Mouse (Mus musculus): ENCODE data around the gene Zfand3. TPM values are rescaled to one million over a fixed set of nuclear protein-coding genes. Genes with fewer than 3 reads are reported as not detected.

The Zfand3 gene
- polyA plus RNA-seq, 2 experiments = 9.6 to 19.2 TPM

GRCm38 (mm10) chr17:30196401-30197279 is 192.1 kb downstream of the Zfand3 start:
- ATAC-seq (ENCODE audit: insufficient read depth) (no peak), DNase-seq (ENCODE audit: low read depth in 3 of 3, low spot score in 3 of 3) (no peak)
- no peaks in the 10 kb centered on the region for H3K36me3 ChIP-seq (replicated peaks; ENCODE audit: control insufficient read depth, insufficient read depth, low read depth)
- no peaks in the 10 kb centered on the region for H3K27me3 ChIP-seq (ENCODE audit: control insufficient read depth, insufficient read depth, low read length)
- H3K4me3 ChIP-seq (ENCODE audit: insufficient read depth in 1 of 2, low read depth in 2 of 2, low read length in 2 of 2) = no peak overlapping the region
- no peak for TF ChIP-seq EP300 (IDR thresholded peaks at IDR 0.05; ENCODE audit: low read depth)
- no peak for TF ChIP-seq CTCF (IDR thresholded peaks at IDR 0.05; ENCODE audit: low read depth)
- no peak overlapping the region for H3K4me2 ChIP-seq (ENCODE audit: low read depth)
- no peak overlapping the region for H3K27ac ChIP-seq
- 74% methylated on average over 17 of the region's 17 CpGs for WGBS (ENCODE audit: insufficient replicate concordance)
- H3K4me1 ChIP-seq (replicated peaks; ENCODE audit: control insufficient read depth in 2 of 2, insufficient read depth in 2 of 2, low read length in 1 of 2) = no peaks in the 10 kb centered on the region
- no peaks in the 10 kb centered on the region for H3K9me3 ChIP-seq (ENCODE audit: control insufficient read depth, low read length)
- H3K9ac ChIP-seq (replicated peaks) = no peak overlapping the region

GRCm38 (mm10) chr17:30197280-30198030 is 192.9 kb downstream of the Zfand3 start:
- WGBS (ENCODE audit: insufficient replicate concordance) = 52% methylated on average over 12 of the region's 12 CpGs
- no peak overlapping the region for H3K9ac ChIP-seq (replicated peaks)
- no peaks in the 10 kb centered on the region for H3K36me3 ChIP-seq (replicated peaks; ENCODE audit: control insufficient read depth, insufficient read depth, low read depth)
- ATAC-seq (ENCODE audit: insufficient read depth) (no peak), DNase-seq (ENCODE audit: low read depth in 3 of 3, low spot score in 3 of 3) (no peak)
- no peak overlapping the region for H3K4me3 ChIP-seq (ENCODE audit: insufficient read depth in 1 of 2, low read depth in 2 of 2, low read length in 2 of 2)
- H3K27me3 ChIP-seq (ENCODE audit: control insufficient read depth, insufficient read depth, low read length) = no peaks in the 10 kb centered on the region
- no peaks in the 10 kb centered on the region for H3K9me3 ChIP-seq (ENCODE audit: control insufficient read depth, low read length)
- no peak for TF ChIP-seq CTCF (IDR thresholded peaks at IDR 0.05; ENCODE audit: low read depth)
- TF ChIP-seq EP300 (IDR thresholded peaks at IDR 0.05; ENCODE audit: low read depth) = no peak
- H3K4me1 ChIP-seq (replicated peaks; ENCODE audit: control insufficient read depth in 2 of 2, insufficient read depth in 2 of 2, low read length in 1 of 2) = no peaks in the 10 kb centered on the region
- H3K4me2 ChIP-seq (ENCODE audit: low read depth) = no peak overlapping the region
- no peak overlapping the region for H3K27ac ChIP-seq

- no peak for TF ChIP-seq EP300 (IDR thresholded peaks at IDR 0.05; ENCODE audit: low read depth)
- no peak for TF ChIP-seq CTCF (IDR thresholded peaks at IDR 0.05; ENCODE audit: low read depth)
- Histone ChIP-seq H3K36me3 (replicated peaks; ENCODE audit: control insufficient read depth, insufficient read depth, low read depth) (no peaks in the 10 kb centered on the region), H3K4me2 (ENCODE audit: low read depth) (no peak overlapping the region), H3K9me3 (ENCODE audit: control insufficient read depth, low read length) (no peaks in the 10 kb centered on the region), H3K4me1 (replicated peaks; ENCODE audit: control insufficient read depth in 2 of 2, insufficient read depth in 2 of 2, low read length in 1 of 2) (no peaks in the 10 kb centered on the region), H3K27me3 (ENCODE audit: control insufficient read depth, insufficient read depth, low read length) (no peaks in the 10 kb centered on the region), H3K27ac (no peak overlapping the region), H3K4me3 (ENCODE audit: insufficient read depth in 1 of 2, low read depth in 2 of 2, low read length in 2 of 2) (no peak overlapping the region), H3K9ac (replicated peaks) (no peak overlapping the region)
- 77% methylated on average over 10 of the region's 10 CpGs for WGBS (ENCODE audit: insufficient replicate concordance)
- no peak for ATAC-seq (ENCODE audit: insufficient read depth)
- no peak for DNase-seq (ENCODE audit: low read depth in 3 of 3, low spot score in 3 of 3)
These were observed 193.9 kb downstream of the Zfand3 start for GRCm38 (mm10) chr17:30198422-30198821.

GRCm38 (mm10) chr17:30199374-30200247 is 195.1 kb downstream of the Zfand3 start:
- Histone ChIP-seq H3K9ac (replicated peaks) (no peak overlapping the region), H3K27ac (no peak overlapping the region), H3K4me3 (ENCODE audit: insufficient read depth in 1 of 2, low read depth in 2 of 2, low read length in 2 of 2) (no peak overlapping the region), H3K4me1 (replicated peaks; ENCODE audit: control insufficient read depth in 2 of 2, insufficient read depth in 2 of 2, low read length in 1 of 2) (no peaks in the 10 kb centered on the region), H3K36me3 (replicated peaks; ENCODE audit: control insufficient read depth, insufficient read depth, low read depth) (no peaks in the 10 kb centered on the region), H3K27me3 (ENCODE audit: control insufficient read depth, insufficient read depth, low read length) (no peaks in the 10 kb centered on the region), H3K4me2 (ENCODE audit: low read depth) (no peak overlapping the region), H3K9me3 (ENCODE audit: control insufficient read depth, low read length) (no peaks in the 10 kb centered on the region)
- WGBS (ENCODE audit: insufficient replicate concordance) = 72% methylated on average over 13 of the region's 13 CpGs
- TF ChIP-seq EP300 (IDR thresholded peaks at IDR 0.05; ENCODE audit: low read depth) = no peak
- TF ChIP-seq CTCF (IDR thresholded peaks at IDR 0.05; ENCODE audit: low read depth) = 0 out of 2 replicates have a peak, but pooled peaks have one; percentile 9
- ATAC-seq (ENCODE audit: insufficient read depth) (no peak), DNase-seq (ENCODE audit: low read depth in 3 of 3, low spot score in 3 of 3) (no peak)

Data from liver, embryonic 14.5 days (tissue).